Mouse (Mus musculus) ES-E14 (cell line): Measurements from ENCODE around the gene Pus10. TPM values are rescaled to one million over a fixed set of nuclear protein-coding genes. Genes with fewer than 3 reads are reported as not detected.
A peak's percentile ranks its signal among the peaks of the same experiment; 100 is the strongest.

Source experiments
- DNase-seq: peaks from one replicate; pipeline ENCODE4 v3.0.0-alpha.2; 2013; ENCODE audit warnings: low read depth, low spot score
- H3K27ac ChIP-seq: 2 replicates; pipeline ENCODE4 v1.5.1; 2012; ENCODE audit warnings: low read depth, mild to moderate bottlenecking, low read length, moderate library complexity, mixed read lengths; ENCODE audit not compliant: poor library complexity, insufficient read depth, severe bottlenecking
- H3K36me3 ChIP-seq: 2 replicates; pipeline ENCODE4 v1.6.1; 2012; ENCODE audit warnings: mild to moderate bottlenecking, low read length, moderate library complexity, mixed read lengths; ENCODE audit not compliant: control insufficient read depth, poor library complexity, insufficient read depth, severe bottlenecking
- H3K4me1 ChIP-seq, 2 experiments: fragments of 150-350 bp in 1 of 2; sonication (generic) in 1 of 2; 2 replicates each; pipeline ENCODE4 v1.6.1; 2012; ENCODE audit warnings: low read length in 2 of 2, mild to moderate bottlenecking in 1 of 2, mixed read lengths in 1 of 2; ENCODE audit not compliant: control insufficient read depth in 2 of 2, insufficient read depth in 2 of 2, poor library complexity in 1 of 2
- H3K4me3 ChIP-seq, 2 experiments: fragments of 150-350 bp in 1 of 2; sonication (generic) in 1 of 2; 2 replicates each; pipeline ENCODE4 v1.5.1; 2012; ENCODE audit warnings: low read length in 2 of 2, low read depth in 1 of 2, mild to moderate bottlenecking in 1 of 2, mixed read lengths in 1 of 2; ENCODE audit not compliant: insufficient read depth in 1 of 2, poor library complexity in 1 of 2, severe bottlenecking in 1 of 2
- H3K9ac ChIP-seq: 2 replicates; pipeline ENCODE4 v1.6.1; 2012; ENCODE audit warnings: low read depth, mild to moderate bottlenecking, low read length, mixed read lengths; ENCODE audit not compliant: poor library complexity, insufficient read depth, severe bottlenecking
- H3K9me3 ChIP-seq: fragments of 150-350 bp; sonication (generic); 2 replicates; pipeline ENCODE4 v1.6.1; 2012; ENCODE audit warnings: low read depth, mild to moderate bottlenecking, low read length; ENCODE audit not compliant: control insufficient read depth, insufficient read depth
- CHD2 ChIP-seq: IDR thresholded peaks from 2 replicates; pipeline ENCODE4 v1.6.1; 2014; ENCODE audit warnings: mild to moderate bottlenecking, low read depth, low read length, inconsistent platforms
- HCFC1 ChIP-seq: IDR thresholded peaks from 2 replicates; pipeline ENCODE4 v1.6.1; 2012; ENCODE audit warnings: low read length, inconsistent platforms, borderline replicate concordance; ENCODE audit not compliant: insufficient read depth
- MAFK ChIP-seq: IDR thresholded peaks from 2 replicates; pipeline ENCODE4 v1.6.1; 2014; ENCODE audit warnings: mild to moderate bottlenecking, low read depth, low read length, inconsistent platforms; ENCODE audit not compliant: insufficient read depth
- ZC3H11A ChIP-seq: IDR thresholded peaks from 2 replicates; pipeline ENCODE4 v1.6.1; 2012; ENCODE audit warnings: low read depth, mild to moderate bottlenecking, inconsistent platforms, low read length, borderline replicate concordance
- ZNF384 ChIP-seq: IDR thresholded peaks from 2 replicates; pipeline ENCODE4 v1.6.1; 2012; ENCODE audit warnings: low read depth, low read length, inconsistent platforms
- in situ Hi-C, 2 experiments: fragments of 600-800 bp; cut with MboI; formaldehyde crosslinking; loops; one replicate each; pipeline ENCODE4 v1.15.1; 2025; ENCODE audit warnings: low sequenced_read_pairs in 2 of 2, inconsistent platforms in 1 of 2; ENCODE audit not compliant: unreplicated experiment in 2 of 2
- total RNA-seq: library from RNA; depleted of rRNA; stranded (reverse); fragments of 300-350 nt; gene quantifications from 2 replicates; pipeline ENCODE4 v1.2.3, GENCODE M21; 2012

Gene Pus10
- total RNA-seq, 1 experiment: 28.8 TPM

GRCm38 (mm10) chr11:23672256-23672749 lies 6.8 kb downstream of the Pus10 start:
- H3K4me1 ChIP-seq: no peaks in the 10 kb centered on the region
- no peak for TF ChIP-seq HCFC1
- TF ChIP-seq CHD2: no peak
- TF ChIP-seq ZNF384: no peak
- no peak for TF ChIP-seq ZC3H11A
- TF ChIP-seq MAFK: no peak
- no peak overlapping the region for H3K9ac ChIP-seq
- no peak overlapping the region for H3K4me3 ChIP-seq
- in situ Hi-C loops: loop anchor here in 1 of 2 experiments (10.0 kb wide), 1 partner anchor 282 kb away; no protein-coding TSS in a partner anchor
- H3K9me3 ChIP-seq: no peaks in the 10 kb centered on the region
- peaks cover 6% of the 10 kb centered on the region for H3K36me3 ChIP-seq
- H3K27ac ChIP-seq: no peak overlapping the region
- no peak for DNase-seq

- no peak for DNase-seq
- Histone ChIP-seq H3K9me3 (no peaks in the 10 kb centered on the region), H3K4me1 (peaks cover 0 to 2% of the 10 kb centered on the region in 2 experiments; a peak in 1 of 4 replicates), H3K27ac (no peak overlapping the region), H3K36me3 (peaks cover 13% of the 10 kb centered on the region), H3K4me3 (no peak overlapping the region), H3K9ac (no peak overlapping the region)
- in situ Hi-C loops: loop anchor here in 1 of 2 experiments (10.0 kb wide), 1 partner anchor 279 kb away; no protein-coding TSS in a partner anchor
- TF ChIP-seq MAFK: no peak
- no peak for TF ChIP-seq HCFC1
- no peak for TF ChIP-seq ZC3H11A
- no peak for TF ChIP-seq CHD2
- TF ChIP-seq ZNF384: no peak
Measured at GRCm38 (mm10) chr11:23676100-23676499, 10.6 kb downstream of the Pus10 start.

GRCm38 (mm10) chr11:23679044-23679642 lies 13.7 kb downstream of the Pus10 start:
- TF ChIP-seq HCFC1: no peak
- TF ChIP-seq MAFK: no peak
- TF ChIP-seq CHD2: no peak
- TF ChIP-seq ZNF384: peak; percentile 70; the same call in 1 of the 2 replicates
- TF ChIP-seq ZC3H11A: peak; percentile 71; the same call in 1 of the 2 replicates
- Histone ChIP-seq H3K4me1 (peaks cover 0 to 2% of the 10 kb centered on the region in 2 experiments; a peak in 1 of 4 replicates), H3K27ac (no peak overlapping the region), H3K36me3 (peaks cover 11% of the 10 kb centered on the region), H3K9me3 (no peaks in the 10 kb centered on the region), H3K4me3 (no peak overlapping the region), H3K9ac (no peak overlapping the region)
- in situ Hi-C loops: loop anchor here in 1 of 2 experiments (10.0 kb wide), 1 partner anchor 276 kb away; no protein-coding TSS in a partner anchor
- DNase-seq: peak; percentile 68

- no peak for TF ChIP-seq ZNF384
- no peak for TF ChIP-seq ZC3H11A
- TF ChIP-seq HCFC1: no peak
- TF ChIP-seq CHD2: no peak
- in situ Hi-C loops: no loop called here
- no peak for DNase-seq
- H3K9me3 ChIP-seq: no peaks in the 10 kb centered on the region
- peaks cover 13% of the 10 kb centered on the region for H3K36me3 ChIP-seq
- H3K4me1 ChIP-seq: peaks cover 0 to 2% of the 10 kb centered on the region in 2 experiments; a peak in 1 of 4 replicates
- H3K4me3 ChIP-seq: no peak overlapping the region
- H3K9ac ChIP-seq: no peak overlapping the region
- no peak overlapping the region for H3K27ac ChIP-seq
Measured at GRCm38 (mm10) chr11:23680435-23680950, 15.0 kb downstream of the Pus10 start.
